Mouse (Mus musculus): ENCODE data around the gene Crcp. TPM values are rescaled to one million over a fixed set of nuclear protein-coding genes. Genes with fewer than 3 reads are reported as not detected.

The Crcp gene
- polyA plus RNA-seq, 1 experiment from 2014 or later, result 39.7 TPM

DNA sequence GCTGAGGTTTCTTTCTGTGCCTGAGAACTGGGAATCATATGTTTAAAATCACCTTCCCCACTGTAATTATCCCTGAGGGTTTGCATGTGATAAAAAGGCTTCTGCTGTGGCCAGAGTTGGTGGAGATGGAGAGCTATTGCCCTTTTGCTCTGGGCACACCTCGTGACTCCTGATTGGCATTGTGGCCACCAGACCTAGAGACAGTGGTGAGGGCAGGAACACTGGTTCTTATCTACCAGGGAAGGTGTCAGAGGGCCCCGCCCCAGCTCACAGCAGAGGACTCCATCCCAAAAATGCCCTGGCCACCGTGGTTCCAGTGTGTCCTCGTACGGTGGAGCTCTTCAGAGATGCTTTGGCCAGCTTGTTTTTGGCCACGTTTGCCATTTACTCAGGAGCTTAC is 23.9 kb downstream of the Crcp start:
- DNase-seq (ENCODE audit: low read depth, low spot score) (no peak), ATAC-seq (no peak)
- ChIA-PET CTCF (interaction anchor here (0.9 to 3.5 kb wide), 7 partner anchors 9 to 136 kb away, joined by 3 to 10 read pairs (median 3); no protein-coding TSS in a partner anchor), POLR2A (no interaction called here)
- no peak for TF ChIP-seq CTCF (IDR thresholded peaks at IDR 0.05)
- in situ Hi-C loops (cut with MboI; ENCODE audit: low pct_unique_long_range_greater_than_20kb), result no loop called here
- H3K27me3 ChIP-seq, result no peaks in the 10 kb centered on the region

DNA sequence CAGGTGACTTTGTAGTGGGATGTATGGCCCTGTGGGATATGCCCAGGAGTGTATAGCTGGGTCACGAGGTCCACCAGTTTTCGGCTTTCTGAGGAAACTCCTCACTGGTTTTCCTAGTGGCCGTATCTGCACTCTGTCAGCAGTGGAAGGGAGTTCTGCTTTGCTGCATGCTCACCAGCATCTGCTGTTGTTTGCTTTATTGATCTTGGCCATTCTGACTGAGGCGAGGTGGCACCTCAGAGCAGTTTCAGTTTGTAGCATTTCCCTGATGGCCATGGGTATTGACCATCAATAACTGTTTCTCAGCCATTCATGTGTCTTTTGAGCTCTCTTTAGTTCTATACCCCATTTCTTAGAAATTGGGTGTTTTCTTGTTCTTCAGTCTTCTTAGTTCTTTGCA is 26.6 kb downstream of the Crcp start:
- no peak for TF ChIP-seq CTCF (IDR thresholded peaks at IDR 0.05)
- ATAC-seq, result no peak
- no peaks in the 10 kb centered on the region for H3K27me3 ChIP-seq
- in situ Hi-C loops (cut with MboI; ENCODE audit: low pct_unique_long_range_greater_than_20kb), result no loop called here
- ChIA-PET CTCF (interaction anchor here (1.0 to 2.6 kb wide), 6 partner anchors 16 to 84 kb away, joined by 3 to 9 read pairs (median 4); no protein-coding TSS in a partner anchor), POLR2A (interaction anchor here (0.7 kb wide), 1 partner anchor 51 kb away, joined by 6 read pairs; no protein-coding TSS in a partner anchor)
- no peak for DNase-seq (ENCODE audit: low read depth, low spot score)

DNA sequence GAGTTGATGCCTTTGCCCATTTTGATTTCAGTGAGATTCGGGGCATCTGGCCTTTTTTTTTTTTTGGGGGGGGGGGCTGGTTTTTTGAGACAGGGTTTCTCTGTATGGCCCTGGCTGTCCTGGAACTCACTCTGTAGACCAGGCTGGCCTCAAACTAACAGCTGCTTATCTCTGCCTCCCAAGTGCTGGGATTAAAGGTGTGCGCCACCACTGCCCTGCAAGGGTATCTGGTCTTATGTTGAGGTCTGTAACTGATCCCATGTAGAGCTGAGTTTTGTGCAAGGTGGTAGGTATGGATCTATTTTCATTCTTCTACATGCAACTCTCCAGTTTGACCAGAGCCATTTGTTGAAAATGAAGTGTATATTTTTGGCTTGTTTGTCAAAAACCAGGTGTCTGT is 27.2 kb downstream of the Crcp start:
- in situ Hi-C loops (cut with MboI; ENCODE audit: low pct_unique_long_range_greater_than_20kb), result no loop called here
- ChIA-PET CTCF (interaction anchor here (1.2 to 2.6 kb wide), 2 partner anchors 18 to 32 kb away, joined by 3 to 9 read pairs; no protein-coding TSS in a partner anchor), POLR2A (interaction anchor here (0.7 kb wide), 1 partner anchor 52 kb away, joined by 6 read pairs; no protein-coding TSS in a partner anchor)
- TF ChIP-seq CTCF (IDR thresholded peaks at IDR 0.05), result no peak
- H3K27me3 ChIP-seq, result no peaks in the 10 kb centered on the region
- ATAC-seq, result no peak
- no peak for DNase-seq (ENCODE audit: low read depth, low spot score)

DNA sequence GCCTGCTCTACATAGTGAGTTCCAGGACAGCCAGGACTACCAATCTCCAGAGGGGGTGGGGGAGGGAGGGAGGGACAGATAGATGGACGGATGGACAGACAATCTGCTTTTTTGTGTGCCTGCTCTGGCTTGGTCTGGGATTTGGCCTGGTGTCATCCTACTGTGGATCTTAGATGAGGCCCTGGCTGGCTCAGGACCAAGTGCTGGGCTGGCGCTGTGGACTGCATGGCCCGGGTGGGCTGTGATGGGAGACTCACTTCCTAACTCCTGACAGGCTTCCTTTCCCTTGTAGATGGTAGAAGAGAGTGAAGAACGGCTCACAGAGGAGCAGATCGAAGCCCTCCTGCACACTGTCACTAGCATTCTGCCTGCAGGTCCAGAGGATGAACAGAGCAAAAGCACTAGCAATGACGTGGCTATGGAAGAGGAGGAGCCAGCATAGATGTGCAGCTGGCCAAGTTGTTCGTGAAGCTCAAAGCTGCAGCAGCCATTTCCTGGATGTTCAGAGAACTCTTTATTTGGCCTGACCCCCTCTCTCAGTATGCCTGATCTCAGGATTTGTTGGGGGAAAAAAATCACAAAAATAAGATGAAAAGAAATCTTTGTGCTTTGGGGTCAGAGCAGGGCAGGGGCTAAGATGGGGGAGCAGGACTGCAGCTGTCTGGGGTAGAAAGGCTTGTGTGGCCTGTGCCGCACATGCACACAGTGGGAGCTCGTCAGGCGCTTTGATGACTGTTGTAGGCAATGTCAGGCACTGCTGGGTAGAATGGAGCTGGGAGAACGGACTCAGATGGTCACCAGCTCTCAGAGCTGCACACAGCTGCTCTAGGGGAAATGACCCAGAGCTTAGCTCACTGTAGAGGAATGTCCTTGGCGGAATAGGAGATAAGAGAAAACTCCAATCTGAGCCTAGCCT is 30.6 kb downstream of the Crcp start:
- ATAC-seq, result no peak
- in situ Hi-C loops (cut with MboI; ENCODE audit: low pct_unique_long_range_greater_than_20kb), result no loop called here
- TF ChIP-seq CTCF (IDR thresholded peaks at IDR 0.05), result no peak
- ChIA-PET POLR2A (interaction anchor here (1.0 kb wide), 1 partner anchor 10 kb away, joined by 3 read pairs; no protein-coding TSS in a partner anchor), CTCF (interaction anchor here (0.8 kb wide), 1 partner anchor 12 kb away, joined by 3 read pairs; no protein-coding TSS in a partner anchor)
- DNase-seq (ENCODE audit: low read depth, low spot score), result no peak
- H3K27me3 ChIP-seq, result no peaks in the 10 kb centered on the region

DNA sequence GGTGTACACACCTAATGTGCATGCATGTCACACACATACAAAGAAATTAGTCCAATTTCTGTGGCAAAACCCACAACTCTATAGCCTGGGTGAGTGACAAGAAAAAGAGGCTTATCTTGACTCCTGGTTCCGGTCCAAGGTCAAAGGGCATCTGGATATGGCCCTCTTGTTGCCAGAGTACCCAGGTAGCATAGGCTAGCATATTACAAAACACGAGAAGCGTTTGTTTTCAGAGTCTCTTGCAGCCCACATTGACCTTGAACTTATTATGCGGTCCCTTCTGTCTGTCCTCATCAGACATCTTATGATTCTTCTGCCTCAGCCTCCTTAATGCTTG is 31.2 kb downstream of the Crcp start:
- no peak for DNase-seq (ENCODE audit: low read depth, low spot score)
- no peak for ATAC-seq
- in situ Hi-C loops (cut with MboI; ENCODE audit: low pct_unique_long_range_greater_than_20kb), result no loop called here
- TF ChIP-seq CTCF (IDR thresholded peaks at IDR 0.05), result no peak
- H3K27me3 ChIP-seq, result no peaks in the 10 kb centered on the region
- ChIA-PET POLR2A (no interaction called here), CTCF (no interaction called here)

DNA sequence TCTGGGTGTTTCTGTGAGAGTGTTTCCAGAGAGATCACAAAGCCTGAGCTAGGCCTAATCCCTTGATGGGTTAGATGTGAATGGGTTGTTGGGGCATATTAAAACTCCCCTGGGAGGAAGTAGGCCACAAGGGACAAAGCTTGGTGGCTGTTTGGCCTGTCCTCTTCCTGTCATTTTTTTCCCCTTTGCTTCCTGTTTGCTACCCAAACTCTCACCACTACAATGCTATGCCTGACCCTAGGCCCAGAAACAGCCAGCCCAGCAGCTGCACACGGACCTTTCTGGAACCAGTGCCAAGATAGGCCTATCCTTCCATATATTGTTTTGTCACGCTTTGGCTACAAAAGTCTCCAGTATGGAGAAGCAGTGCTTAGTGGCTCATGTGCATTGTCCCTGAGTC is 33.0 kb downstream of the Crcp start:
- ATAC-seq (no peak), DNase-seq (ENCODE audit: low read depth, low spot score) (no peak)
- POLR2A ChIA-PET, result no interaction called here
- CTCF ChIA-PET, result interaction anchor here (1.1 to 1.6 kb wide), 3 partner anchors 9 to 20 kb away, joined by 3 to 4 read pairs (median 4); no protein-coding TSS in a partner anchor
- in situ Hi-C loops (cut with MboI; ENCODE audit: low pct_unique_long_range_greater_than_20kb), result no loop called here
- no peaks in the 10 kb centered on the region for H3K27me3 ChIP-seq
- TF ChIP-seq CTCF (IDR thresholded peaks at IDR 0.05), result no peak

DNA sequence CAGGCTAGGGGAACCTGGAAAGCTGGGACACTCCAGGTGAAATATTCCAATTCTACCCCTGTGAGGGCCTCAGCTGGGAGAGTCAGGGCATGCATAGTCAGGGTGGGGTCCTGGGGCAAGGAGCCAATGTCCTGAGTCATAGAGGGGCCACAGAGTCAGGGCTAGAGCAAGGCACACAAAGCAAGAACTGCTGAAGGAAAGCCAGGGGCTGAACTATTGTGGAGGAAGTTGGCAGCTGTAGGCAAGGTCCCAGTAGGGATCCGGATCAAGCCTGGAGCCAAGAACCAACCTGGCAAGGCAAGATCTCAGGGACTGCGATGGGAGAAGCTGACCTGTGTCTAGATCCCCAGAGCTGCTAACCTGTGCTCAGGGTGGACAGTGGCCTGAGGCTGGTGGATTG is 34.7 kb downstream of the Crcp start:
- CTCF ChIA-PET, result interaction anchor here (1.1 to 5.0 kb wide), 3 partner anchors 15 to 76 kb away, joined by 4 to 31 read pairs (median 4); no protein-coding TSS in a partner anchor
- H3K27me3 ChIP-seq, result no peaks in the 10 kb centered on the region
- in situ Hi-C loops (cut with MboI; ENCODE audit: low pct_unique_long_range_greater_than_20kb), result no loop called here
- no peak for TF ChIP-seq CTCF (IDR thresholded peaks at IDR 0.05)
- no peak for DNase-seq (ENCODE audit: low read depth, low spot score)
- POLR2A ChIA-PET, result no interaction called here
- no peak for ATAC-seq

DNA sequence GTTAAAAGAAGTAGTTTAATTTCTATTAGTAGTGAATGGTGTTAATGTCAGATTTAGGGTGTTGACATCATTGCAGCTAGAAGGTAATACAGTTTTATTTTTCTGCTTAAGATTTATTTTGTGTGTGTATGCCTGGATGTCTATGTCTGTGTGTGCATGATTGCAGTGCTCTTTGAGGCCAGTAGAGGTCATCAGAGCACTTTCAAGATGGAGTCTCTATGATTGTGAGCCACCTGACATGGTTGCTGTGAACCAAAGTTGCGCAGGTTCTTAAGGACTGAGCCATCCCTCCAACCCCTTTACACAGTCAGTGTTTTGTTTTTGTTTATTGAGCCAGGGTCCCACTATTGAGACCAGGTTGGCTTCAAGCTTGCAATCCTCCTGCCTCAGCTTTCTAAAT is 36.5 kb downstream of the Crcp start:
- ATAC-seq, result no peak

DNA sequence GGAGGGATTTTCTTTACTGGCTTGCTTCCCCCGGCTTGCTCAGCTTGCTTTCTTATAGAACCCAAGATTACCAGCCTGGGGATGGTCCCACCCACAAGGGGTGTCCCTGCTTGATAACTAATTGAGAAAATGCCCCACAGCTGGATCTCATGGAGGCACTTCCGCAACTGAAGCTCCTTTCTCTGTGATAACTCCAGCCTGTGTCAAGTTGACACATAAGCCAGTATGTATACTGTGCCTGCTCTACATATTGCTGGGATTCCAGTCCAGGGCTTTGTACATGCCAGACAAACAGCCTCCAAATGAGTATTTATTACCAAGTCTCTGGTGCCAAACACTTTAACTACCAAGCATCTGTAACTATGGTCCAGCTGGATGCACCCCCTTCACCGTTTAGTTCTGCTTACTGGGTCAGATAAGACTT is 38.8 kb downstream of the Crcp start:
- TF ChIP-seq CTCF (IDR thresholded peaks at IDR 0.05), result no peak
- no peaks in the 10 kb centered on the region for H3K27me3 ChIP-seq
- DNase-seq (ENCODE audit: low read depth, low spot score) (no peak), ATAC-seq (no peak)
- ChIA-PET POLR2A (no interaction called here), CTCF (interaction anchor here (0.7 to 5.0 kb wide), 6 partner anchors 13 to 96 kb away, joined by 3 to 31 read pairs (median 3); no protein-coding TSS in a partner anchor)
- in situ Hi-C loops (cut with MboI; ENCODE audit: low pct_unique_long_range_greater_than_20kb), result loop anchor here (5.0 kb wide), 1 partner anchor 59 kb away; no protein-coding TSS in a partner anchor

More for the DNA sequence above, 36.5 kb downstream of the Crcp start:
- ChIA-PET POLR2A (interaction anchor here (0.9 kb wide), 1 partner anchor 178 kb away, joined by 3 read pairs; no protein-coding TSS in a partner anchor), CTCF (interaction anchor here (0.7 to 5.0 kb wide), 10 partner anchors 11 to 104 kb away, joined by 3 to 31 read pairs (median 4); no protein-coding TSS in a partner anchor)
- in situ Hi-C loops (cut with MboI; ENCODE audit: low pct_unique_long_range_greater_than_20kb), result loop anchor here (5.0 kb wide), 1 partner anchor 62 kb away; no protein-coding TSS in a partner anchor
- peak; percentile 81 for TF ChIP-seq CTCF (IDR thresholded peaks at IDR 0.05)
- no peaks in the 10 kb centered on the region for H3K27me3 ChIP-seq
- no peak for DNase-seq (ENCODE audit: low read depth, low spot score)

DNA sequence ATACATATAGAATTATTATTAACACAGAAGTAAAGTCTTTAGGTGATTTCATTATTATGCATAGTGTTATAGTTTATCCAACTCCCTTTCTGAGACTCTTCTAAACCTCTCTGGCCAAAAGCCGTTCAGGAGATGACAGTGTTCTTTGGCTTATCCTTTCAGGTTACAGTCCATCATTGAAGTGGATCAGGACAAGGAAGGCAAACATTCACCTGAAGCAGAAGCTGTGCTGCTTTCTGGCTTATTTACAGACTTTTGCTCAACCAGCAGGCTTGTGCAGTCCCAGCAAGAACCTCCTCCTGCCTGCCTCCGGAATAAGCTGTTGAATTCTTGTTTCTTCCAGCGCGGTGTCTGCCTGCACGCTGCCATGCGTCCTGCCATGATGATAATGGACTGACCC is 43.9 kb downstream of the Crcp start, which contains the start of gene Tpst1:
TSS of gene Tpst1 (plus strand) at position 301 of the 400 bp plus-strand sequence.
- no peak for TF ChIP-seq CTCF (IDR thresholded peaks at IDR 0.05)
- ATAC-seq (no peak), DNase-seq (ENCODE audit: low read depth, low spot score) (no peak)
- in situ Hi-C loops (cut with MboI; ENCODE audit: low pct_unique_long_range_greater_than_20kb), result no loop called here
- CTCF ChIA-PET, result no interaction called here
- POLR2A ChIA-PET, result no interaction called here
- H3K27me3 ChIP-seq, result no peaks in the 10 kb centered on the region

DNA sequence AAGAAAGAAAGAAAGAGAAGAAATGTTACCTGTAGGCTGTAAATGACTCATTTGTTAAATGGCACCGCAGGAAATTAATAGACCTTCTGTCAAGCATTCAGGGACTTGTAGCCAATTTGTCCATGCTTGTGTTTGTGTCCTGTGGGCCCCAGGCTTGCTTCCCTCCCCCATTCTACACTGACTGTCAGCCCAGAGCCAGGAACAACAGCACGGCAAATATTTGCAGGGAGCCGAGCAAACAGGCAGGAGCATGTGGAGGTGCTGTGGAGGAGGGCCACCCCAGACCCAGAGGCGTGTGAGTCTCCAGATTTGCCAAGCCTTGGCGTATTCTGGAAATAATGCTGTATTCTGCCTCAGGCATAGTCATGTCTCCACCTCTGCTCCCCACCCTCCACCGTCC is 45.4 kb downstream of the Crcp start:
- TF ChIP-seq CTCF (IDR thresholded peaks at IDR 0.05), result no peak
- ChIA-PET CTCF (no interaction called here), POLR2A (no interaction called here)
- ATAC-seq (no peak), DNase-seq (ENCODE audit: low read depth, low spot score) (no peak)
- in situ Hi-C loops (cut with MboI; ENCODE audit: low pct_unique_long_range_greater_than_20kb), result no loop called here
- no peaks in the 10 kb centered on the region for H3K27me3 ChIP-seq
